In genomic region chr15:89316146-89316545, GRCm38 (mm10) we compare ENCODE assay signal across 9 mouse cellular contexts. TPM values are rescaled to one million over a fixed set of nuclear protein-coding genes. Genes with fewer than 3 reads are reported as not detected.
A peak's percentile ranks its signal among the peaks of the same experiment; 100 is the strongest.
DNase-seq lines count a peak whose midpoint lies in the region; ATAC-seq and TF ChIP-seq lines count a peak whose summit lies in the region.
"Had no signal": no experiment of that assay in that cellular context is flagged by ENCODE, and none has a peak within 500 bp of the region (broad histone marks: within the 10 kb centered on the region; RNA-seq: fewer than 3 reads in every experiment).

No protein-coding gene starts in this region.

- H3K4me2 ChIP-seq in hindbrain, embryonic 13.5 days: no peak overlapping the region
- H3K4me2 ChIP-seq in hindbrain, embryonic 14.5 days (replicated peaks): no peak overlapping the region

- WGBS in hindbrain, embryonic 13.5 days: 65% methylated on average over 11 of the region's 11 CpGs
- WGBS in hindbrain, embryonic 14.5 days: 68% methylated on average over 11 of the region's 11 CpGs

- H3K27me3 ChIP-seq in hindbrain, embryonic 13.5 days: 0 out of 2 replicates have a peak, but pooled peaks cover 2% of the 10 kb centered on the region
- no peaks in the 10 kb centered on the region for H3K27me3 ChIP-seq in hindbrain, embryonic 14.5 days (ENCODE audit: control insufficient read depth, insufficient read depth, low read length)
- H3K27me3 ChIP-seq in G1E (ENCODE audit: insufficient read depth, low read length): peaks cover 7% of the 10 kb centered on the region

- intact Hi-C loops in left cerebral cortex, postnatal 14 days (cut with DNase I): no loop called here

- no peak overlapping the region for H3K9ac ChIP-seq in hindbrain, embryonic 13.5 days
- H3K9ac ChIP-seq in hindbrain, embryonic 14.5 days: no peak overlapping the region

- peaks cover 32% of the 10 kb centered on the region for H3K4me1 ChIP-seq in hindbrain, embryonic 13.5 days (replicated peaks)
- H3K4me1 ChIP-seq in hindbrain, embryonic 14.5 days (replicated peaks; ENCODE audit: control insufficient read depth, insufficient read depth, low read length): peaks cover 25% of the 10 kb centered on the region
- peaks cover 45% of the 10 kb centered on the region for H3K4me1 ChIP-seq in G1E (ENCODE audit: insufficient read depth, low read depth, low read length)

- DNase-seq in hindbrain, embryonic 14.5 days (ENCODE audit: low spot score): no peak
- peak; percentile 24 for DNase-seq in G1E (ENCODE audit: low spot score)
- peak; percentile 66 for DNase-seq in induced T-regulatory cell, adult 2 months (ENCODE audit: low read depth)
- DNase-seq in naive thymus-derived CD4-positive, alpha-beta T cell, adult 2 months (ENCODE audit: low read depth): peak; percentile 61
- DNase-seq in urinary bladder, postnatal 25 days (ENCODE audit: low spot score): no peak
- no peak for DNase-seq in urinary bladder, postnatal 36 days (ENCODE audit: low spot score in 2 of 2)
- DNase-seq in left cerebral cortex, postnatal 14 days (ENCODE audit: low spot score in 2 of 2): no peak

- ATAC-seq in hindbrain, embryonic 13.5 days (ENCODE audit: low FRiP score): no peak
- ATAC-seq in hindbrain, embryonic 14.5 days (ENCODE audit: low FRiP score): no peak
- no peak for ATAC-seq in G1E (ENCODE audit: extremely low read depth, insufficient number of reproducible peaks, low FRiP score, poor library complexity, severe bottlenecking)

- no peak overlapping the region for H3K27ac ChIP-seq in hindbrain, embryonic 13.5 days
- H3K27ac ChIP-seq in hindbrain, embryonic 14.5 days: no peak overlapping the region

- no peaks in the 10 kb centered on the region for H3K9me3 ChIP-seq in hindbrain, embryonic 13.5 days
- no peaks in the 10 kb centered on the region for H3K9me3 ChIP-seq in hindbrain, embryonic 14.5 days (ENCODE audit: control insufficient read depth, low read length)
- no peaks in the 10 kb centered on the region for H3K9me3 ChIP-seq in G1E (replicated peaks)

- no peaks in the 10 kb centered on the region for H3K36me3 ChIP-seq in hindbrain, embryonic 13.5 days
- no peaks in the 10 kb centered on the region for H3K36me3 ChIP-seq in hindbrain, embryonic 14.5 days (replicated peaks; ENCODE audit: control insufficient read depth, insufficient read depth)
- peaks cover 25% of the 10 kb centered on the region for H3K36me3 ChIP-seq in G1E (replicated peaks)

- TF ChIP-seq CTCF in G1E (IDR thresholded peaks at IDR 0.05; ENCODE audit: low read depth, low read length): peak; percentile 38

- peak overlapping the region; percentile 96; the same call in 1 of the 2 replicates for H3K4me3 ChIP-seq in hindbrain, embryonic 13.5 days
- no peak overlapping the region for H3K4me3 ChIP-seq in hindbrain, embryonic 14.5 days (replicated peaks; ENCODE audit: low read length)
- no peak overlapping the region; the same call in 1 of the 2 replicates for H3K4me3 ChIP-seq in G1E (ENCODE audit: low read depth, low read length)

RNA-seq across cellular contexts. Expression of gene Sbf1, which starts 1.0 kb away (rescaled TPM):
- polyA plus RNA-seq in hindbrain, embryonic 13.5 days (2015; fragmentation: Nextera tagmentation; extraction: Ambion mirVana): 78.4 and 83.3 TPM in 2 replicates
- 99.8 and 105 TPM in 2 replicates for polyA plus RNA-seq in hindbrain, embryonic 14.5 days (2014; fragmentation: Nextera tagmentation; extraction: Ambion mirVana)
- total RNA-seq in G1E (2014; fragmentation: Nextera tagmentation) (100 and 128 TPM in 2 replicates), G1E (2017) (40.5 and 42.5 TPM in 2 replicates)
- polyA plus RNA-seq in G1E (2012): 104 and 145 TPM in 2 replicates
- 100 to 1,000 TPM; 198 to 204 TPM for total RNA-seq in left cerebral cortex, postnatal 14 days (2021)

RNA-seq across cellular contexts. Expression of gene Adm2, which starts 6.4 kb away (rescaled TPM):
- polyA plus RNA-seq in hindbrain, embryonic 13.5 days (2015; fragmentation: Nextera tagmentation; extraction: Ambion mirVana): not detected in 2 replicates
- not detected in 2 replicates for polyA plus RNA-seq in hindbrain, embryonic 14.5 days (2014; fragmentation: Nextera tagmentation; extraction: Ambion mirVana)
- total RNA-seq in G1E (2014; fragmentation: Nextera tagmentation) (not detected in 2 replicates), G1E (2017) (not detected in 2 replicates)
- polyA plus RNA-seq in G1E (2012): 0.11 and 0.12 TPM in 2 replicates
- not detected for total RNA-seq in left cerebral cortex, postnatal 14 days (2021)
- polyA plus RNA-seq: macrophage had no signal

RNA-seq across cellular contexts. Expression of gene Miox, which starts 18.1 kb away (rescaled TPM):
- polyA plus RNA-seq in hindbrain, embryonic 13.5 days (2015; fragmentation: Nextera tagmentation; extraction: Ambion mirVana): not detected in 2 replicates
- polyA plus RNA-seq in hindbrain, embryonic 14.5 days (2014; fragmentation: Nextera tagmentation; extraction: Ambion mirVana): not detected in 2 replicates
- total RNA-seq in G1E (2014; fragmentation: Nextera tagmentation) (not detected in 2 replicates), G1E (2017) (0.11 and 0.12 TPM in 2 replicates)
- polyA plus RNA-seq in G1E (2012): not detected in 2 replicates
- total RNA-seq in left cerebral cortex, postnatal 14 days (2021): not detected
- polyA plus RNA-seq: macrophage had no signal

RNA-seq across cellular contexts. Expression of gene Lmf2, which starts 39.3 kb away (rescaled TPM):
- 32.2 and 32.6 TPM in 2 replicates for polyA plus RNA-seq in hindbrain, embryonic 13.5 days (2015; fragmentation: Nextera tagmentation; extraction: Ambion mirVana)
- polyA plus RNA-seq in hindbrain, embryonic 14.5 days (2014; fragmentation: Nextera tagmentation; extraction: Ambion mirVana): 24.2 and 24.6 TPM in 2 replicates
- total RNA-seq in G1E (2014; fragmentation: Nextera tagmentation) (42.7 and 76.3 TPM in 2 replicates), G1E (2017) (13.7 and 15.3 TPM in 2 replicates)
- 116 and 125 TPM in 2 replicates for polyA plus RNA-seq in G1E (2012)
- total RNA-seq in left cerebral cortex, postnatal 14 days (2021): 10 to 100 TPM; 18.0 to 20.3 TPM

RNA-seq across cellular contexts. Expression of gene Ncaph2, which starts 39.4 kb away (rescaled TPM):
- polyA plus RNA-seq in hindbrain, embryonic 13.5 days (2015; fragmentation: Nextera tagmentation; extraction: Ambion mirVana): 104 TPM in 2 replicates
- polyA plus RNA-seq in hindbrain, embryonic 14.5 days (2014; fragmentation: Nextera tagmentation; extraction: Ambion mirVana): 94.7 and 112 TPM in 2 replicates
- total RNA-seq in G1E (2014; fragmentation: Nextera tagmentation): 147 and 164 TPM in 2 replicates
- 130 and 148 TPM in 2 replicates for total RNA-seq in G1E (2017)
- polyA plus RNA-seq in G1E (2012): 68.4 and 78.1 TPM in 2 replicates
- 10 to 100 TPM; 80.2 to 81.3 TPM for total RNA-seq in left cerebral cortex, postnatal 14 days (2021)

Comparison
In these comparisons a context has a peak if more than half of its experiments do, and no peak if none do; other contexts are left out.
1. DNase-seq: peak in G1E (single experiment), induced T-regulatory cell, adult 2 months (single experiment) and naive thymus-derived CD4-positive, alpha-beta T cell, adult 2 months (single experiment); none in hindbrain, embryonic 14.5 days (single experiment), urinary bladder, postnatal 25 days (single experiment), urinary bladder, postnatal 36 days (0 of 2) and left cerebral cortex, postnatal 14 days (0 of 2).